Mouse (Mus musculus): ENCODE results near the gene Lpxn.
A peak's percentile ranks its signal among the peaks of the same experiment; 100 is the strongest.

The Lpxn gene

GRCm38 (mm10) chr19:12795511-12796327, at the start of gene Lpxn, which contains the start of gene Zfp91:
TSS of gene Lpxn (plus strand) at chr19:12796193.
TSS of gene Zfp91 (minus strand) at chr19:12796126.
- DNase-seq = peak; percentile 96

GRCm38 (mm10) chr19:12756286-12756685, 39.7 kb upstream of the Lpxn start:
- DNase-seq = no peak

GRCm38 (mm10) chr19:12758936-12759478, 37.0 kb upstream of the Lpxn start:
- no peak for DNase-seq

- no peak for DNase-seq
Observed at GRCm38 (mm10) chr19:12759656-12760055, 36.3 kb upstream of the Lpxn start.

GRCm38 (mm10) chr19:12762212-12763130, 33.5 kb upstream of the Lpxn start:
- DNase-seq = peak; percentile 23

- no peak for DNase-seq
Observed at GRCm38 (mm10) chr19:12765308-12765707, 30.7 kb upstream of the Lpxn start, which contains the start of gene Cntf. TSS of gene Cntf (minus strand) at chr19:12765632.

GRCm38 (mm10) chr19:12770888-12771287, 25.1 kb upstream of the Lpxn start:
- DNase-seq = peak; percentile 10

- DNase-seq = no peak
Observed at GRCm38 (mm10) chr19:12780437-12780836, 15.6 kb upstream of the Lpxn start.

GRCm38 (mm10) chr19:12786803-12787395, 9.1 kb upstream of the Lpxn start:
- no peak for DNase-seq

GRCm38 (mm10) chr19:12787721-12788120, 8.3 kb upstream of the Lpxn start:
- no peak for DNase-seq

GRCm38 (mm10) chr19:12792374-12792773, 3.6 kb upstream of the Lpxn start:
- no peak for DNase-seq

GRCm38 (mm10) chr19:12794056-12795044, 1.6 kb upstream of the Lpxn start:
- peak; percentile 95 for DNase-seq

GRCm38 (mm10) chr19:12795110-12795509, 883 bp upstream of the Lpxn start:
- no peak for DNase-seq

- peak; percentile 71 for DNase-seq
Observed at GRCm38 (mm10) chr19:12796328-12796931, 437 bp downstream of the Lpxn start.

GRCm38 (mm10) chr19:12797071-12797470, 1.1 kb downstream of the Lpxn start:
- DNase-seq = peak; percentile 21

- no peak for DNase-seq
Observed at GRCm38 (mm10) chr19:12798404-12798803, 2.4 kb downstream of the Lpxn start.

GRCm38 (mm10) chr19:12799081-12799480, 3.1 kb downstream of the Lpxn start:
- no peak for DNase-seq

GRCm38 (mm10) chr19:12800621-12801020, 4.6 kb downstream of the Lpxn start:
- no peak for DNase-seq

- no peak for DNase-seq
Observed at GRCm38 (mm10) chr19:12801046-12801445, 5.1 kb downstream of the Lpxn start.

- DNase-seq = no peak
Observed at GRCm38 (mm10) chr19:12802830-12803229, 6.8 kb downstream of the Lpxn start.

GRCm38 (mm10) chr19:12804237-12804636, 8.2 kb downstream of the Lpxn start:
- no peak for DNase-seq
